Comparison of ENCODE assay signal across 21 mouse cellular contexts in genomic region chr15:99768761-99769160, GRCm38 (mm10). TPM values are rescaled to one million over a fixed set of nuclear protein-coding genes. Genes with fewer than 3 reads are reported as not detected.
A peak's percentile ranks its signal among the peaks of the same experiment; 100 is the strongest.
DNase-seq lines count a peak whose midpoint lies in the region; TF ChIP-seq lines count a peak whose summit lies in the region.
"Had no signal": no experiment of that assay in that cellular context is flagged by ENCODE, and none has a peak within 500 bp of the region (broad histone marks: within the 10 kb centered on the region; RNA-seq: fewer than 3 reads in every experiment).

No protein-coding gene starts in this region.

- H3K27me3 ChIP-seq in kidney, adult 2 months (replicated peaks; ENCODE audit: control insufficient read depth, insufficient read depth, low read length) = no peaks in the 10 kb centered on the region
- H3K27me3 ChIP-seq: embryonic facial prominence, embryonic 13.5 days; embryonic facial prominence, embryonic 15.5 days; forebrain, embryonic 13.5 days; forebrain, embryonic 15.5 days had no signal

- no peak overlapping the region for H3K27ac ChIP-seq in kidney, adult 2 months (ENCODE audit: insufficient read depth, low read depth, low read length)
- H3K27ac ChIP-seq: embryonic facial prominence, embryonic 13.5 days; embryonic facial prominence, embryonic 15.5 days; forebrain, embryonic 13.5 days; forebrain, embryonic 15.5 days had no signal

- H3K4me1 ChIP-seq in kidney, adult 2 months (ENCODE audit: control insufficient read depth, insufficient read depth, low read length) = peaks cover 2% of the 10 kb centered on the region; the same call in 1 of the 2 replicates

- H3K4me3 ChIP-seq in kidney, adult 2 months (ENCODE audit: insufficient read depth, low read depth, low read length) = no peak overlapping the region
- H3K4me3 ChIP-seq: embryonic facial prominence, embryonic 13.5 days; embryonic facial prominence, embryonic 15.5 days; erythroblast, embryonic 14.5 days; forebrain, embryonic 13.5 days; forebrain, embryonic 15.5 days had no signal

- TF ChIP-seq CTCF in kidney, adult 2 months (conservative IDR thresholded peaks at IDR 0.05; ENCODE audit: insufficient read depth, insufficient read length, low read depth, low read length) = no peak

- WGBS in kidney, adult 2 months = 70% methylated on average over 1 of the region's 1 CpGs
- WGBS in large intestine, adult 2 months = 53% methylated on average over 1 of the region's 1 CpGs

- TF ChIP-seq POLR2A in kidney, adult 2 months (IDR thresholded peaks at IDR 0.05; ENCODE audit: low read depth, low read length) = no peak

- H3K36me3 ChIP-seq in kidney, adult 2 months (ENCODE audit: control insufficient read depth, insufficient read depth, low read length) = no peaks in the 10 kb centered on the region

- DNase-seq in kidney, adult 2 months = peak; percentile 58
- no peak for DNase-seq in kidney, postnatal 10 days
- DNase-seq in kidney, postnatal 14 days = peak; percentile 25
- DNase-seq in kidney, postnatal 4 days = no peak
- peak; percentile 33 for DNase-seq in large intestine, adult 2 months (ENCODE audit: low read depth, low spot score)
- DNase-seq in spleen, postnatal 36 days (ENCODE audit: low spot score in 2 of 2) = no peak
- DNase-seq: adrenal gland, adult 2 months; adrenal gland, postnatal 10 days; adrenal gland, postnatal 25 days; cerebellum, adult 11 months; cerebellum, adult 18-20 months; cerebellum, adult 8-10 months; cerebellum, adult 9-11 months; cerebellum, postnatal 14 days; cerebellum, postnatal 36 days; embryo, embryonic 11 days had no signal

RNA-seq across cellular contexts. Expression of gene Cers5, which starts 3.9 kb away (rescaled TPM):
- 28.7 and 31.8 TPM in 2 replicates for polyA plus RNA-seq in kidney, adult 2 months (2012; rRNA removed)
- polyA plus RNA-seq in large intestine, adult 2 months (2012; rRNA removed) = 13.9 and 15.6 TPM in 2 replicates

RNA-seq across cellular contexts. Expression of gene Cox14, which starts 43.3 kb away (rescaled TPM):
- 263 and 269 TPM in 2 replicates for polyA plus RNA-seq in kidney, adult 2 months (2012; rRNA removed)
- 246 and 278 TPM in 2 replicates for polyA plus RNA-seq in large intestine, adult 2 months (2012; rRNA removed)

RNA-seq across cellular contexts. Expression of gene Gpd1, which starts 51.4 kb away (rescaled TPM):
- polyA plus RNA-seq in kidney, adult 2 months (2012; rRNA removed) = 427 and 506 TPM in 2 replicates
- polyA plus RNA-seq in large intestine, adult 2 months (2012; rRNA removed) = 116 and 180 TPM in 2 replicates

Comparison
In these comparisons a context has a peak if more than half of its experiments do, and no peak if none do; other contexts are left out.
1. DNase-seq: peak in kidney, adult 2 months (single experiment), kidney, postnatal 14 days (single experiment) and large intestine, adult 2 months (single experiment); none in kidney, postnatal 10 days (single experiment), kidney, postnatal 4 days (0 of 2) and spleen, postnatal 36 days (0 of 2).